Mouse (Mus musculus) heart, postnatal 36 days (tissue): ENCODE results near the gene Fam83g. TPM values are rescaled to one million over a fixed set of nuclear protein-coding genes. Genes with fewer than 3 reads are reported as not detected.

ENCODE experiments used
- DNase-seq, 2 experiments: peaks; one replicate each; pipeline ENCODE4 v3.0.0; 2021 to 2022
- intact Hi-C: fragments of 180-260 bp; cut with DNase I; formaldehyde crosslinking; loops from one replicate; pipeline ENCODE4 v1.15.1; 2025
- total RNA-seq, 2 experiments: library from RNA; stranded (reverse); gene quantifications; 2 replicates each; pipeline ENCODE4 v1.2.3; 2021

Fam83g gene
- total RNA-seq, 2 experiments from 2014 or later: 0.11 to 0.16 TPM

DNA sequence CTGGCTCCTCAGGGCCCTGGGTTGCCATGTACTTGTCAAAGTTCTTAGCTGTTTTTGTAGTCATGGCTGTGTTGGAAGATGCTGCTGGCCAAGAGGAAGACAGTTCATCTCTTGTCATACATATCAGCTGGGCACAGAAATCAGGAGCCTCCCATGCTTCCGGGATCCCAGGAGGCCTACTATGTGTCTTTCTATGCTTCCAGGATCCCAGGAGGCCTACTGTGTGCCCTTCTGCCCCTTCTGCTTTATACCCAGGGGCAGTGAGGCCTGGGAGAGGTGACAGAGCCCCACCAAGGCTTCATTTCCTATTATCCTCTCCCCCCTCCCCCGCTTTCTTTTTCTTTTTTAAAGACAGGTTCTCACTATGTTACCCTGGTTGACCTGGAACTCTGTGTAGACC lies 21.7 kb downstream of the Fam83g start:
- intact Hi-C loops: no loop called here
- DNase-seq: no peak

GRCm38 (mm10) chr11:61706232-61706631 lies 22.3 kb downstream of the Fam83g start:
- no peak for DNase-seq
- intact Hi-C loops: no loop called here

GRCm38 (mm10) chr11:61708928-61709327 lies 25.0 kb downstream of the Fam83g start:
- intact Hi-C loops: no loop called here
- DNase-seq: no peak

DNA sequence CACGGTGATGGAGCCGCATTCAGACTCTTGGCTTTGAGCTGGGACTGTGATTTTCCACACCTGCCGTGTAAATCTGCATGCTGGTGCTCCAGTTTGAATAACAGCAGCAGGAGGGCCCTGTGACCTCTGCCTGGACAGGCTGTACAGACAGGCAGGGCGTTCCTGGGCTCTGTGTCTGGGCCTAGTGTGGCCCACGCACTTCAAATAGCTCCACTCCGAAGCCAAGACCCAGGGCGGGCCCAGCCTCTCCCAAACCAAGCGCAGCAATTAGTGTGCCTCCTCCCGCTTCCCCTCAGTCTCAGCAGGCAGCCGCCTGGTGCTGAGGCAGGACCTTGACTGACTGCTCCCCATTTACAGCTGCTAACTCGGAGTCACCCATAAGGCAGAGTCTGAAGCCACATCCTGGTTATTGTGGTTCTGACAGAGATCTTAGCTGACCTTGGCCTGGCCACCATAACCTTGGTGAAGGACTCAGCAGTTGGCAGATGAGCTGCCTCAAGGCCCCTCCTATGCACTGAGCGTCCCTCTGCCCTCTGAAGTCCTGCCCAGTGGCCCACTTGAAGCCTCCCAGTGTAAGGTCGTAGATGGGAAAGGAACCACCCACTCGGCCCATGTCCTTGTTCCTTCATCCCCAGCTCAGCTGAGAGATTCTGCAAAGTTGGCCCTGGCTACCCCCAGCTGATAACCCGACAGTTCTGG lies 29.4 kb downstream of the Fam83g start:
- peak in 1 of 2 experiments; percentile 14 for DNase-seq
- intact Hi-C loops: loop anchor here (5.0 to 10.0 kb wide), 3 partner anchors 206 to 609 kb away; partner anchors contain the start of gene B9d1

- peak; percentile 71 to 74 for DNase-seq
- intact Hi-C loops: loop anchor here (1.0 to 10.0 kb wide), 8 partner anchors 48 to 610 kb away; partner anchors contain the start of gene B9d1
These were observed 30.6 kb downstream of the Fam83g start for GRCm38 (mm10) chr11:61714346-61715117.

- DNase-seq: no peak
- intact Hi-C loops: loop anchor here (2.0 to 10.0 kb wide), 5 partner anchors 86 to 610 kb away; no protein-coding TSS in a partner anchor
These were observed 31.2 kb downstream of the Fam83g start for GRCm38 (mm10) chr11:61715130-61715529.

DNA sequence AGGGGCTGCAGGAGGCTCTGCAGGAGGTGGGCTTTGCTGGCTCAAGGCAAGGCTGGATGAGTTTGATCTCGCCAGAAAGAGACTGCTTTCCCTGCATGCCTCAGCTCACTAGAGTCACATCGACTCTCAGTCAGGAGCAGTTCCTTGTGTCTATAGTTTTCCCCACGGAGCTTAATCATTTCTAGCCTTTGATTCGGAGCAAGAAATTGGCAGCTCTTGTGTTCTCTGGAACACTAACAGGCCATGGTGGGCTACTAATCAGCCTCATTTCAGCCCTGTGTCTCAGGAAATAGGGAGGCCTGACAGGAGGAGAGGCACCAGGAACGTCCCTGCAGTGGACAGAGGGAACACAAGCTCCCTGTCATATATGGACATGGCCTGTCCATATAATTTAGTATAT lies 34.1 kb downstream of the Fam83g start:
- intact Hi-C loops: loop anchor here (5.0 to 10.0 kb wide), 3 partner anchors 371 to 613 kb away; no protein-coding TSS in a partner anchor
- DNase-seq: no peak

DNA sequence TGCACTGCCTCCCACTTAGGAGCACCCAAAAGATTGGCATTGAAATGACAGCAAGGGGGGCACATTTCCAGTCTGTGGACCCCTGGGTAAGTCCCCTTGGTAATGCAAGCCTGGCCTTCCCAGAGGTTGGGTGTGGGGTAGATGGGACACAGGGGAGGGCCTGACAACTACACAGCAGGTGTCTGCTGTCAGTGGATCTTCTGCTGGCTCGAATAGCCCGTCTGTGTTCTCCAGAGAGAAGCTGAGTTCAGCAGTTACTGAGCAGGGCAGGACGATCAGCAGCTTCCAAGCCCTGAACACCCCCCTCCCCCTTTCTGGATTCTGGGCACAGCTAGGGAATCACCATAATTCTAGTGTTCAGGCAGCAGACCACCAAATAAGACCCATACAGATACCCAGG lies 35.5 kb downstream of the Fam83g start:
- intact Hi-C loops: loop anchor here (5.0 to 10.0 kb wide), 3 partner anchors 372 to 615 kb away; no protein-coding TSS in a partner anchor
- no peak for DNase-seq

DNA sequence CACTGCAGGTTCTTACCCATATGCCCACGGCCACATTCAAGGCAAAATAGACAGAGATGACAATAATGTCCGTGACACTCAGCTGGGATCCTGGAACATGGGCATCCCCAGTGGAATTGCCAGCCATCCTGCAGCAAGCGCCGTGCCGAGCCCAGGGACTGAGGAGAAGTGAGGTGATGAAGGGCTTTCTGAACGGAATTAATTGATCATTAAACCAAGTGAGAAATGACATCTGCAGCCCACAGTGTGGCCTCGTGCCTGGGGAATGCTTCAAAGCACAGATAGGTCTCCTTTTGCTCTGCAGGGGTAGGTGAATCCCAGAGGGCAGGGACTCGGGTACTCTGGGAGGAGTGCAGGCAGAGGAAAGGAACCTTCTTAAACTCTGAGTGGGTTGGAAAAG lies 35.9 kb downstream of the Fam83g start:
- DNase-seq: no peak
- intact Hi-C loops: loop anchor here (5.0 to 10.0 kb wide), 3 partner anchors 373 to 615 kb away; no protein-coding TSS in a partner anchor

DNA sequence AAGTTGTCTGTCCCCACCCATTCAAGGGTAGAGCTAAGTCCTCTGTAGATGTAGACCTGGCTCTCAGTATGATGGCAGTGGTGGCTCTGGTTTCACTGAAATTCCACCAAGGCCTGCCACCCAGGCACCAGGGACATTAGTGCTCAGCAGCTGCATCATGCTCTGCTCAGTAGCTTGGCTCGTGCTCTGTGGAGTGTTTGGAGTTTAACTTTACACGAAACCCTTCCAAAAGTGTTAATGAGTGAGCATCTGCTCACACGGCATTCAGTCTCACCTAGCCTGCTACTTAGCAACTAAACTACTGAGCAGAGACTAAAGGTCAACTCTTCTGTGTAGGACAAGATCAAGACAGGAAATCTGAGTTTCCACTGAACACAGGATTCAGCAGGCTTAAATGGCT lies 36.7 kb downstream of the Fam83g start, which contains the start of gene Slc5a10:
Slc5a10 (minus strand) TSS at position 191 of the 400 bp plus-strand sequence.
- no peak for DNase-seq
- intact Hi-C loops: no loop called here

DNA sequence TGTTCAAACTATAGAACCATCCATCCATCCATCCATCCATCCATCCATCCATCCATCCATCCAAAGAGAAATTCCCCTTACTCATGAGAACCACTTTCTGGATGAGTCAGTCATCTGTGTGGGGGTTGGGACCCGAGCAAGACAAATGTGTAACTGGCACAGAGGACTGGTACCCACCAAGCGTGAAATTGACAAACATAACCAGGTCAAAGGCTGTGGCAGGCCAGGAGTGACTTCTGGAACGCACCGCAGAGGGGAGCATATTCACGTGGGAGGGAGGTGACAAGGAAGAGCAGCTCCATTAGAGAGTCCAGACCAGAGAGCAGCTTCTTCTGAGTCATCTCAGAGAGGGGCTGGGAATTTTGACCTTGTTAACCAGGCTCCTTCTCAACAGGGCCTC lies 38.2 kb downstream of the Fam83g start:
- intact Hi-C loops: no loop called here

GRCm38 (mm10) chr11:61728037-61728436 lies 44.1 kb downstream of the Fam83g start:
- no peak for DNase-seq
- intact Hi-C loops: no loop called here

More for the DNA sequence above, 38.2 kb downstream of the Fam83g start:
- no peak for DNase-seq

- no peak for DNase-seq
- intact Hi-C loops: no loop called here
These were observed 48.8 kb downstream of the Fam83g start for GRCm38 (mm10) chr11:61732672-61733071.

DNA sequence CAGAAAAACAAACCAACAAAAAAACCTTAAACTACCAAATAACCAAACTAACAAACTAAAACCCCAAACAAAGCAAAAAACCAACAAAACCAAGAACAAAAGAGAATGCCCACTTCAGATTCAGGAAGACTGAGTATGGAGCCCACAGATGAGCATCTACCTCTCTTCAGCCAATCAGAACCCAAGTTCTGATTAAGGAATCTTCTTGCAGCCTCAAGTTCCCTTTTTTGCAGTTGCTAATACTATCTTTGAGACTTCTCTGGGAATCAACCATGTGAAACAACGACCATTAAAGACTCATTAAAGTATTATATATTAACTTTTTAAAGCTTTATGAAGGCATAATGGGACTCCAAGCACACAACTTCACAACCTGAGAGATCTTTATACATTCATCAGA lies 53.4 kb downstream of the Fam83g start:
- DNase-seq: no peak

GRCm38 (mm10) chr11:61740500-61740899 lies 56.6 kb downstream of the Fam83g start:
- no peak for DNase-seq
- intact Hi-C loops: no loop called here

More for the DNA sequence above, 53.4 kb downstream of the Fam83g start:
- intact Hi-C loops: no loop called here

DNA sequence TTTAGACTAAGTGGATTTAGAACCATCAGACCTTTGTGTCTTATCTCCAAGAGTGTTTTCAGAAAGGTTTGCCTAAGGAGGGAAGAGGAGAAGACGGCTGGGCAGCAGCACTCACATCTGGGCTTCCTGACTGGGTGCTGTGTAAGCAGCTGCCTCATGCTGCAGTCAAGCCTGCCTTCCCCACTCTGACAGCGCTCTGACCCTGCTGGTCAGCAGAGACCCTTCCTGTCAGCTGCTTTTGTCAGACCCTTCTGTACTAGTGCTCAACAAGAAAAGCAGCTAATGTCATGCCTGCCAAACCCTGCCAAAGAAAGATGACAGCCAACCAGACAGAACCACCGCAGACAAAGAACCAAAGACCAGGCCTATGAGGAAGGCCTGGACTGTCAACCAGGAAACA lies 59.9 kb downstream of the Fam83g start:
- DNase-seq: no peak
- intact Hi-C loops: no loop called here

- intact Hi-C loops: no loop called here
- DNase-seq: no peak
These were observed 60.6 kb downstream of the Fam83g start for GRCm38 (mm10) chr11:61744460-61744859.

GRCm38 (mm10) chr11:61745781-61746180 lies 61.9 kb downstream of the Fam83g start:
- DNase-seq: no peak
- intact Hi-C loops: no loop called here

- DNase-seq: no peak
These were observed 63.3 kb downstream of the Fam83g start for GRCm38 (mm10) chr11:61747161-61747560.

DNA sequence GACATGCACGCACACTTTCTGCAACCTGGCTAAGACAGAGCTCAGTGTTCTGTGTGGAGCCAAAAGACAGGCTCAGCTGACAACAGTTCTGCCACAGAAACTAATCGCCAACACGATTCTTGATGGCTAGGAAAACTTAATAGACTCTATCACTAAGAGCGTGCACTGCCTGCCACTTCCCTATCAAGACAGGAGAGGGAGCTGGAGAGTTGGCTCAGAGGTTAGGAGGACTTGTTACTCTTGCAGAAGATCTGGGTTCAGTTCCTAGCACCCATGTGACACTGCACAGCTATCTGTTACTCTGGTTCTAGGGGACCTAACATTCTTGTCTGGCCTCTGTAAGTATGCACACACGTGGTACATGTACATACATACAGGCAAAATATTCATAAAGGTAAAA lies 67.7 kb downstream of the Fam83g start:
- intact Hi-C loops: no loop called here
- no peak for DNase-seq

More at GRCm38 (mm10) chr11:61747161-61747560, 63.3 kb downstream of the Fam83g start:
- intact Hi-C loops: no loop called here

DNA sequence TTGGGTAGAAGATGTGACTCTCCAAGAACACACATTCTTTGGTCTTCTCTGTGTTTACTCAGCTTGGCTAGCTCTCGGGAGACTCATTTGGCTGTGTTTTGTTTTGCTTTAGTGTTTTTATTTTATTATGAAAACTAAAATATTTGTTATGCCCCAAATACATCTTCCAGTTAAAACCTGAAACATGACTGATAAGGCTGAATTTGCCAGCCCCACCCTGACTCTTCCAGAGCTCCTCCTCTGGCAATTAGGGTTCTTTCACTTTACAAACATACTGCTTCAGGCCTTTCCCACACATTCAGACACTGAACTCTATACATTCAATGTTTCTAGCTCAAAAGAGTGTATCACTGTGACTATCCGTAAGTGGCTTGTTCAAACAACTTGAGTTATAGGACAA lies 73.3 kb downstream of the Fam83g start:
- intact Hi-C loops: no loop called here
- DNase-seq: no peak
